Mouse (Mus musculus) kidney, embryonic 16.5 days (tissue): ENCODE data around the gene Btbd35f22. TPM values are rescaled to one million over a fixed set of nuclear protein-coding genes. Genes with fewer than 3 reads are reported as not detected.
"Not testable (repeated sequence)": the region's sequence is repeated elsewhere in the genome, so short reads cannot be mapped to it uniquely, and the experiment has no call there.

ENCODE experiments used
- ATAC-seq: fragments of 200-750 bp; cut with Nextera tagmentation; 2 replicates; pipeline ENCODE4 v1.8.0; 2017; ENCODE audit warnings: moderate TSS enrichment; ENCODE audit not compliant: low FRiP score, low TSS enrichment
- H3K27ac ChIP-seq: fragments of 300-500 bp; sonication (generic); 2 replicates; pipeline ENCODE4 v1.5.1; 2014; ENCODE audit warnings: low read length
- H3K27me3 ChIP-seq: fragments of 300-500 bp; sonication (generic); 2 replicates; pipeline ENCODE4 v1.6.1; 2014; ENCODE audit warnings: low read length, control low read depth, mixed read lengths; ENCODE audit not compliant: insufficient read depth
- H3K36me3 ChIP-seq: fragments of 300-500 bp; sonication (generic); 2 replicates; pipeline ENCODE4 v1.6.1; 2014; ENCODE audit warnings: low read length, control low read depth, mixed read lengths; ENCODE audit not compliant: insufficient read depth
- H3K4me1 ChIP-seq: fragments of 300-500 bp; sonication (generic); 2 replicates; pipeline ENCODE4 v1.6.1; 2014; ENCODE audit warnings: low read length, control low read depth, mixed read lengths; ENCODE audit not compliant: insufficient read depth
- H3K4me2 ChIP-seq: fragments of 300-500 bp; sonication (generic); replicated peaks from 2 replicates; pipeline ENCODE4 v1.6.1; 2014; ENCODE audit warnings: low read depth, low read length
- H3K4me3 ChIP-seq: fragments of 300-500 bp; sonication (generic); 2 replicates; pipeline ENCODE4 v1.5.1; 2014; ENCODE audit warnings: mild to moderate bottlenecking, low read length
- H3K9ac ChIP-seq: fragments of 300-500 bp; sonication (generic); replicated peaks from 2 replicates; pipeline ENCODE4 v1.6.1; 2014; ENCODE audit warnings: low read length
- H3K9me3 ChIP-seq: fragments of 300-500 bp; sonication (generic); 2 replicates; pipeline ENCODE4 v1.6.1; 2016; ENCODE audit warnings: low read length, control low read depth
- WGBS: fragments of 180-500 bp; shearing (Covaris S2); extraction: QIAGEN DNeasy Blood & Tissue Kit; methylation state at CpG from one replicate; pipeline ENCODE4 v1.1.7; 2014; 5-methylcytosine and 5-hydroxymethylcytosine counted together
- polyA plus RNA-seq: library from polyadenylated mRNA; unstranded; fragments of >200 nt; fragmentation: Nextera tagmentation; extraction: Ambion mirVana; gene quantifications from 2 replicates; pipeline ENCODE4 v1.2.1, GENCODE M21; 2015

Btbd35f22 gene
- not detected in 2 replicates for polyA plus RNA-seq

DNA sequence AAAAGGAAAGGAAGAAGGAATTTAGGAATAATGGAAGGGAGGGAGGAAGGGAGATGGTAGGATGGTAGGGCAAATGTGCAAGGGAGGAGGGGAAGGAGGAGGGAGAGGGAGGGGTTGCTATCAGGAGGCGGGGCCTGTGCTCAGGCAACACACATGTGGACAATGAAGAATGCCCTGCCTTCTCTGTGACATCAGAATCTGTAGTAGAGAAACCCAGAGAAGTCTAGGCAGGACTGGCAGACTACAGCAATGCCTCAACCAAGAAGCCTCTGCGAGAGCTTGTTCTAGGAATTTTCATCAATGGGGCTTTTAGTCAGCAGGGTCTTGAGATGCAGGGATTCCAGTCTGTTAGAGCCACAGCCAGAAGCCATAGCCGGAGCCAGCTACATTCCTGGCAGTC, at the start of gene Btbd35f22:
Btbd35f22 (plus strand) TSS at position 301 of the 400 bp plus-strand sequence.
- ATAC-seq, H3K4me1 ChIP-seq, H3K9ac ChIP-seq, H3K36me3 ChIP-seq, H3K4me3 ChIP-seq, H3K27ac ChIP-seq, H3K27me3 ChIP-seq, H3K4me2 ChIP-seq, H3K9me3 ChIP-seq: not testable (repeated sequence)
- WGBS, result no CpG with 5 or more reads among the region's 3 CpGs

Other genes with a start within 250 kb of the Btbd35f22 start
- not detected in 2 replicates for gene Gm21637, start 85.8 kb upstream of the Btbd35f22 start, polyA plus RNA-seq
- gene Btbd35f2, start 230.6 kb downstream of the Btbd35f22 start, polyA plus RNA-seq, result not detected in 2 replicates